Mouse (Mus musculus) bone marrow macrophage, adult 2 months (primary cell): ENCODE measurements at regions not wholly inside any gene's neighbourhood (a gene's known extent, or its start where the extent isn't known, plus 50 kb on each side); places are given as distances from the start of the nearest gene placed in this dataset.

Experiments used
- CTCF ChIP-seq: IDR thresholded peaks from 2 replicates; pipeline ENCODE4 v1.5.1; 2012; ENCODE audit warnings: low read depth, mild to moderate bottlenecking, low read length, moderate library complexity
- POLR2A ChIP-seq: IDR thresholded peaks from 2 replicates; pipeline ENCODE4 v1.6.1; 2012; ENCODE audit warnings: mild to moderate bottlenecking, low read depth, low read length, borderline replicate concordance

GRCm38 (mm10) chr13:97347696-97348095 lies 106.8 kb downstream of the Enc1 start:
- TF ChIP-seq CTCF (no peak), POLR2A (no peak)
